Mouse (Mus musculus): Measurements from ENCODE around the gene Actr8.

Actr8 gene

DNA sequence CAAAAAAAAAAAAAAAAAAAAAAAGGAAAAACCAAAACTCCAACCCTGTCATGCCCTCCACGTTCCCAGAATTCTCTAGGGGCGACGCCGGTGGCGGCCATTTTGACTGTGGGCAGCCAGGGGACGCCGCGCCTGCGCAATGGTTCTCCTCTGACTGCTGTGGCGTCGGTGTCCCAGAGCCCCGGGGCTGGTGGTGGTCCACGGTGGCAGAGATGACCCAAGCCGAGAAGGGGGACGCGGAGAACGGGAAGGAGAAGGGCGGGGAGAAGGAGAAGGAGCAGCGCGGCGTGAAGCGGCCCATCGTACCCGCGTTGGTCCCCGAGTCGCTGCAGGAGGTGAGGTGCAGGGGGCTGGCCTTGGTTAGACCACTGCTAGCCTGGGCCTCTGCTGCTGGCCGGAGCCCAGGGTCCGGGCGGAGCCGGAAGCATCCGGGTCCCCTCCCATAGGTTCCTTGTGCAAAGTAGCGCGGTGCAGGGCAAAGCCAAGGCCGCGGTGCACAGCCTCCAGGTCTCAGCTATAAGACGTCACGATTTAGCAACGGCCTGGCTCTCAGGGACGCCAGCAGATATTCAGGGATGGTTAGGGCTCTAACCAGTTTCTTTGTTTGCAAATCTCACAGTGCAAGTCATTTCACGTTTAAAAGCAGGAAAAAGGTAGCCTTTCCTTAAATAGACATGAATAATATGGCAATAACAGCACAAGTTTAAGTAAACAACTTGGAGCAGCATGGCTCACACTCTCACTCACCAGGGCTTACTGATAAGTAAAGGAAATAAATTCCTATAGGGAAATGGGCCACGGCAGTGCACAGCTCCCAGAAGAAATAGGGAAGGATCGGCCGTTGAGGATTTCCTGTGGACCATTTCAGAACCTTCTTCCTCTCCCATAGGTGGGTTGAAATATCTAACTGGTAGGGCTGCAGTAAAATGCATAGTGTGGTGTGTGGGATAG is at the start of gene Actr8:
Gene Actr8, plus strand, starts transcription at position 84 of the 951 bp plus-strand sequence.
- DNase-seq = peak; percentile 95

DNA sequence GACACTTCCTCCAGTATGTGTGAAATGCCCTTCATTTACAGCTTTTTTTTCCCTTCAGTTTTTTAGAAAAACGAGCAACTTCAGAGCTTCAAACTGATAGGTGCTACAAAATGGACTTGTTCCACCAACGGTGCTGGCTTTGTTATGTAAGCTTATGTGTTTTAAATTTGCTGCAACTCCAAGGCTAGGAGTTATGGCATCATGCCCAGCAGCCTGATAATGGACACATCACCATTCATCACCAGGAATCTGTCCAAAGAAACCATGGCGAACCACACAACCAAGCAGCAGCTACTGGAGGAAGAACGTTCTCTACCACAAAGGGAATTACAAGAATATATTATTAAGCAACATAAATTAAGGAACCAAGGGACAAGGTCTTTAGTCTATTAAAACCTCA is 49.2 kb upstream of the Actr8 start:
- no peak for DNase-seq

DNA sequence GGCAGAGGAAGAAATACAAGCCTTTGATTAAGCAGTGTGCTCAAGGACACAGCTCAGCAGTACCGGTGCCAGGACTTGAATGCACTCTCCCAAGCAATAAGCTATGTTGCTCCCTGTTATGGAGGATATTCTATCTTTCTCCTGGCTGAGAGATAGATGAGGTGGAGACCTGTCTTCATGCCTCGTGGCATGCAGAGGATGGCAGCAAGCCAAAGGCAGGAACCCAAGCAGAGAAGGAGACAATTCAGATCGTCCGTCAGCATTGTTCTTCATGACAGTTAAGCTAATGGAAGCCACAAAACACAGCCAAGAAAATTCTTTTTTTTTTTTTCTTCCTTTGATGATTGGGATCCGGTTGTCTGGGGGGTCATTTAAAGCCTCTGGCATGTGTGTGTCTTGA is 42.6 kb upstream of the Actr8 start:
- no peak for DNase-seq

DNA sequence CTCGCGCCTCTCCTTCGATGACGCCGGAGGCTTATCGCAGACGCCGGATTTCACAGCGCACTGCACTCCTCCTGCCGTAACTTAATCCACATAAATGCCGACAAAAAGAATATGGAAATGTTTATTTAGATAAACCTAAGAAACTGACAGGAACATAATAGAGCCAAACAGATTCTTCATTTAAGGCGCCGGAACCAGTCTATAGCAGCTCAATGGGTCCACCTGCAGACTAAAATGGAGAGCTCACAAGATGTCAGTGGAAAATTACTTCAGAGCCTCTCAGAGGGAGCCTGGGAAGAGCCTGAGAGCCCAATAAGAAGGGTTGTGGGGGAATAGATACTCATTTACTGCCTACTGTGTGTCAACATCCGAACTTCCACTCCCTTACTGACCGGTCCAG is 40.7 kb upstream of the Actr8 start:
- DNase-seq = no peak

GRCm38 (mm10) chr14:29939600-29940312 is 38.4 kb upstream of the Actr8 start:
- DNase-seq = no peak

DNA sequence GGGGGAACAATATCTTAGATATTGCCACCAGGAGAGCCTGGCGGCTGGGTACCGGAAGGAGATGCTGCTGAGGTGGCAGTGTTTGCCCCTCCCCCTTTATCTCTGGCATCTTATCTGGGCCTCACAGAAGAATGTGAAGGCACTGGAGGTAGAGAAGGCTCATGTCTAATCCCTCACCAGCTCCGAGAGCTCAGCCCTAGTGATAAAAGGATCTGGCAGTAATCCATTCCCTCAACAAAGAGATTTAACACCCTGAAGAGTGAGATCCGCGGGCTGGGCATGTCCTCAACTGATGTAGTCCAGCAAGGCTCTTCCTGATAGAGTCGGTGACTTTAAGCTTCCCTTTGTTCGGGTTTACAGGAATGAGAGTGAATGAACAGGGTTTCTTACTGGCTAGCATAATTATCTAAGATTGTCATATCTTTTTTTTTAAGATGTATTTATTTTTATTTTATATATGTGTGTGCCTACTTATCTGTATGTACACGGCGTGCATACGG is 37.8 kb upstream of the Actr8 start:
- DNase-seq = no peak

DNA sequence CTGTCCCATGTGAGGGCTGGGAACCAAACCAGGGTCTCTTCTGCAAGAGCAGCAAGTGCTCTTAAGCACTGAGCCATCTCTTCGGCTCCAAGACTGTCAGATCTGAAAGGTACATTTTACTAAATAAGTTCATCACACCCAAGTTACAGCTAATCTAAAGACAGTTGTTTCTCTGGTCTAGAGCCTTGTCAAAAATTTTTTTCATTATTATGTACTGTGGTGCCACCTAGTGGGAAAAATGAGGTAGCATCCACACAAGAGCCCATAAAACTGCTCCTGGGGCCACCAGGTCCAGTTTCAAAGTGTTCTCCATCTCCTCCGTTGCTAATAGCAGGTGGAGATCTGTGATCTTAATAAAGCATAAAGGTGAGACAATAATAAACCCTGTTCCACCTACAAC is 37.3 kb upstream of the Actr8 start:
- DNase-seq = peak; percentile 29

GRCm38 (mm10) chr14:29946761-29947309 is 31.3 kb upstream of the Actr8 start:
- DNase-seq = no peak

DNA sequence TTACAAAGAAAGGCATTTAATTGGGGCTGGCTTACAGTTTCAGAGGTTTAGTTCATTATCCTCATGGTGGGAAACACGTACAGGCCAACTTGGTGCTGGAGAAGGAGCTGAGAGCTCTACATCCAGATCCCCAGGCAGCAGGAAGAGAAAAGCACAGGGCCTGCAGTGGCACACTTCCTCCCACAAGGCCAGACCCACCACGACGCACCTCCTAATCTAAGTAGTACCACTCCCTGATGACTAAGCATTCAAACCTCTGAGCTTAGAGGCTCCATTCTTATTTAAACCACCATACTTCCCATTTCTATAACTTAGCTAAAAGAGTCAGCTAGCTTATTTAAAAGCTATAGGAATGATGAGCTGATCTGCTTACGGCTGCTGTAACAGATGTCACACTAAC is 27.3 kb upstream of the Actr8 start:
- DNase-seq = no peak

GRCm38 (mm10) chr14:29957393-29957792 is 20.7 kb upstream of the Actr8 start:
- DNase-seq = no peak

GRCm38 (mm10) chr14:29967611-29968010 is 10.5 kb upstream of the Actr8 start:
- no peak for DNase-seq

- peak; percentile 86 for DNase-seq
Measured at GRCm38 (mm10) chr14:29968075-29968821, 9.9 kb upstream of the Actr8 start, which contains the start of gene Selenok. TSS of gene Selenok (plus strand) at chr14:29968308.

DNA sequence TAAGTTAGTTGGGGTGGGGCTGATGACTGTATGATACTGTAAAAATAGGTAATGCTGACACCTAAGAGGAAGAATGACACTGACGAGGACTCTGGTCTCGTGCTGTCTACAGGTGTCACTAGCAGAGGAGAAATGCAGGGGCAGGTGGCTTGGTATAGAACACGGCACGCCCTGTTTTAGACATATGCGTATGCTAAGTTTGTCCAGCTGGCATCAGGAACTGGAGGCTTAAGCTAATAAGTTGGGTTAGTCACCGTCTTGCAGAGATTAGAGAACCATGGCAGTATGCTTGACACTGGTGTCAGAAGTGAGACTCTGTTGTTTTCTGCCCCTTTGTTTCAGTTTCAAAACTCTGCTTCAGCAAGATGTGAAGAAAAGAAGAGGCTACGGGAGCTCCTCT is 6.7 kb upstream of the Actr8 start:
- DNase-seq = no peak

- DNase-seq = no peak
Measured at GRCm38 (mm10) chr14:29971993-29972392, 6.1 kb upstream of the Actr8 start.

DNA sequence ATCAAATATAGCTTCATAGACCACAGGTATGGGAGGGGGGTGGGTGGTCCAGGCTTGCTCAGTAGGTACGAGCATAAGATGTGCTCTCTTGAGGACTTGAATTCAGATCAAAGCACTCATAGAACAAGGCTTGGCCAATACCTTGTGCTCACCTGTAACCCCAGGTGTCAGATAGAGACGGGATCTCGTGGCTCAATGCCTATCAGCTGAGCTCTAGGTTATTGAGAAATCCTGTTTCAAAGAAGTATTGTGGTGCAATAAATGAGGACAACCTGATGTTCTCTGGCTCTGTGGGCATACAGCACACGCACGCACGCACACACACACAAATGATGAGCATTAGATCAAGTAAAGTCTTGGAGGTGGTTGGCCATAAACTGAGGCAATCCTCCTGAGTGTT is 1.2 kb upstream of the Actr8 start:
- DNase-seq = no peak

- no peak for DNase-seq
Measured at GRCm38 (mm10) chr14:29980447-29981205, 2.5 kb downstream of the Actr8 start.

DNA sequence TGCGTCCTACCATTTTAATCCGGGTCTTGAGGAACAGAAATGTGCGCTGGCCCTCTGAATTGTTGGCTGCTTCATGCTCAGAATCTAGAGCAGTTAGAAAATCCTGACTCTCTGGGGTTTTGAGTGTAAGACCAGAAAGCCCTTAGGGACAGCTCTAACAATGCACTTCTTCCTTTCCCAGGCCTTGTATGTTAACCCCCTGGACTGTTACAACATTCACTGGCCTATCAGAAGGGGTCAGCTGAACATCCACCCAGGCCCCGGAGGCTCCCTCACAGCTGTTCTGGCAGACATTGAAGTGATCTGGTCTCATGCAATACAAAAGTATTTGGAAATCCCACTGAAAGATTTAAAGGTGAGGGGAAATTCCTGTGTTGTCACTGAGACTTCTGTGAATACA is 8.0 kb downstream of the Actr8 start:
- no peak for DNase-seq

GRCm38 (mm10) chr14:29987276-29987675 is 9.1 kb downstream of the Actr8 start:
- DNase-seq = no peak

GRCm38 (mm10) chr14:29987739-29988138 is 9.6 kb downstream of the Actr8 start:
- DNase-seq = no peak

GRCm38 (mm10) chr14:29988337-29988736 is 10.2 kb downstream of the Actr8 start:
- no peak for DNase-seq

- no peak for DNase-seq
Measured at GRCm38 (mm10) chr14:29994976-29995375, 16.8 kb downstream of the Actr8 start.
